Mouse (Mus musculus) common myeloid progenitor, adult 5-6 weeks (primary cell): ENCODE data around the gene Tm7sf2. TPM values are rescaled to one million over a fixed set of nuclear protein-coding genes. Genes with fewer than 3 reads are reported as not detected.

Experiments used
- ATAC-seq: replicated peaks from 2 replicates; pipeline ENCODE4 v1.8.0; 2016; ENCODE audit warnings: low read depth, mild to moderate bottlenecking, moderate TSS enrichment, inconsistent platforms; ENCODE audit not compliant: poor library complexity, severe bottlenecking
- total RNA-seq: library from RNA; stranded (forward); fragments of 200-1000, 187-1606 nt; gene quantifications from 2 replicates; pipeline ENCODE4 v1.2.3, GENCODE M21; 2017

The Tm7sf2 gene
- total RNA-seq, 1 experiment from 2014 or later: 5.9 TPM

DNA sequence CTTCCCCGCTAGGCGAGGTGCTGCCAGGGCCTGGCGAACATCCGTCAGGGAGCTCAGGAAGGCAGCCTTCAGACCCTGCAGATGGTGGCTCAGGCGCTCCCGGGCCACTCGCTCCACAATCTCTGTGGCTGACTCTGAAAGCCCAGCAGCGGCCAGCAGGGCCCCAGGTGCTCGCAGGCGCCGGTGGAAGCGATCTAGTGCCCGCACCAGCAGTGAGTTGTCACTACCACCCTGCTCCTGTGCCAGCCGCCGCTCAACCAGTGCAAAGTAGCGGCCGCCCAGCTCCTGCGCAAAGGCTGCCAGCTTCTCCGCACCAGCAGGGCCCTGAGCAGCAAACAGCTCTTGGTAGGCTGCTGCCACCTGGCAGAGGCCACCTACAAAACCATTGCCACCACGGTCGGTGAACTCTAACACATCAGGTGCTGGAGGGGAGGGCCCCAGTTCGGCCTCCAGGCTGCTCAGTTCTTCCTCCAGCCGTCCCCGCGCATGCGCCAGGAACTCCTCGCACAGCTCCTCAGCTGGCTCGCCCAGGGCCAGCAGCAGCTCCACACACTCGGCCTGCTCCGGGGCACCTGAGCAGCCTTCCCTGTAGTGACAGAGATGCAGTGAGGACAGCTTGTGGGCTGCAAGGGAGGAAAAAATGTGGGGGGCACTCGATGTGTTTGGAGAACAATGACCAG lies 2.5 kb upstream of the Tm7sf2 start:
- ATAC-seq: no peak

DNA sequence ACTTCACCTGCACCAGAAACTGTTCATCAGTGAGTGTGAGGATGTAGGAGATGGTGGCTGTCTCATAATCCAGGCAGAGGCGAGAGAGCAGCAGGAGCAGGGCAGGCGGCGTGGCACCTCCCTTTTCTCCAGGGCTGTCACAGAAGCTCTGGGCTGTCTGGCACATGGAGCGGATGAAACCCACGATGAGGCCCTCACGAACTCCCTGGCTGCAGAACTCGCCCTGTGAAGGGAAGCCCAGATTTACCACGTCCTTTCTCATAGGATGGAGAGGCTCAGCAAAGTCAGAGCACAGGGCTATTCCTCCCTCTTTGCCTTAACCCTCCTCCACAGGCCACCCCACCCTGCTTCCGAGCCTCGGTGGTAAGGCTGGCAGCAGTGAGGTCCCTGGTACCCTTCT lies 1.7 kb upstream of the Tm7sf2 start:
- no peak for ATAC-seq

DNA sequence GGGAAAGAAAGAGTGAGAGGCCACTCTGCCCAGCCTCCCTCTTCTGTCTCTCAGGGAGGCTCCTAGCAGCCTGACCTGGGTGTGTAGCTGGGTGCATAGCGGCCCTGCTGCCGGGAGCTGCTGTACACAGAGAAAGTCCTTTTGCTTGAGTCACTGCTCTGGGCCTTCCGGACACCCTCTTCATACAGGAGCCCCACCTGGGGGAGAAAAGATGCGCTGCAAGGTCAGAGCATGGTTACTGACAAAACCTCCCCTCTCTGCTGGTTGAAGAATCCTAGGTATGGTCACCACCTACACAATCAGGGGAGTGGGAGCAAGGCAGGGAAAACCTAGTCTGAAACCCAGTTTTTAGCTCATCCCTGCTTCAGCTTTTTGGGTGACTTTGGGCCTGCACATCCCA lies 778 bp upstream of the Tm7sf2 start:
- no peak for ATAC-seq

DNA sequence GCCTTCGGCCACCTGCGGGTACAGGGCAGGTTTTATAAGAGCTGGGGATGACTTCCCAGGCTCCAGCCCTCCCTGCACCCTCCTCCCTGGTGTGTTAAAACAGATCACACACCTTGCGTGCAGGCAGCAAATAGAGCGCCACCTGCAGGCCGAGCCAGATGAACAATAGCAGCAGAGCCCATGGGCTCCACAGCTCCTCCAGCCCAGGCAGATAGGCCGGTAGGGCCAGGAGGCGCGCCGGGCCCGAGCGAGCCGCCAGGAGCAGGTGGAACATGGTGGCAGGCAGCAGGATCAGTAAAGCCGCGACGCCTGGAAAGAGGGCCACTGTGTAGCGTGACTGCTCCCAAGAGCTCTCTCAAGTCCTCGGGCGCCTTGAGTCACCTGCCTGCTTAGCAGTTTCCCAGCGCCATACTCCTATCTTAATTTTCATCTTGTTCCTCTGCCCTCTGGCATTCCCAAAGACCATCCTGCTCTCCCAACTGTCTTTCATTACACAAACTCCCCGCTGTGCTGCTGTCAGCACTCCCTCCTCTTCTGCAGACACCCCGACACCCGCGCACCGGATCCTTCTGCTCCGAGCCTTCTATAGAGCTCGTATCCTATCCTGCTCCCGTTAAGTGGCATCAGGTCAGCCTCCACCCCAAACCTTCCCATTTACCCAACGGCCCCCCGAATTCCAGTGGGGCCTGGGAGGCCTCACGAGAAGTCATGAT lies 1.0 kb downstream of the Tm7sf2 start:
- ATAC-seq: peak; percentile 68

DNA sequence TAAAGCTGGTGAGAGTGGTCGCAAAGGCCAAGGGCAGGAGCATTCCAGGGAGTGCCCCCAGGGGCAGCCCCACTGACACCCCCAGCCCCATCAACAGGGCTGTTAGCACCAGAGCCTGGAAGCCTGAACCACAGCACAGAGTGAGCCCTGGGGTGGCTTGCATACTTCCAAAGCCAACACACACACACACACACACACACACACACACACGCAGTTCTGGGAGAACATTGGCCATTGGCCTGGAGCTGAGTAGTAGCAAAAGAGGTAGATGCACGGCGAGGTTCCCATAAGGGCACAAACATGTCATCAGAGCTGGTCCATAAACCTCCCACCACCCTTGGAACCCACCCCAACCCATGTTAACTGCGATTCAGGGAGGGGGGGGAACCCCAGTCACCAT lies 1.6 kb downstream of the Tm7sf2 start:
- no peak for ATAC-seq

DNA sequence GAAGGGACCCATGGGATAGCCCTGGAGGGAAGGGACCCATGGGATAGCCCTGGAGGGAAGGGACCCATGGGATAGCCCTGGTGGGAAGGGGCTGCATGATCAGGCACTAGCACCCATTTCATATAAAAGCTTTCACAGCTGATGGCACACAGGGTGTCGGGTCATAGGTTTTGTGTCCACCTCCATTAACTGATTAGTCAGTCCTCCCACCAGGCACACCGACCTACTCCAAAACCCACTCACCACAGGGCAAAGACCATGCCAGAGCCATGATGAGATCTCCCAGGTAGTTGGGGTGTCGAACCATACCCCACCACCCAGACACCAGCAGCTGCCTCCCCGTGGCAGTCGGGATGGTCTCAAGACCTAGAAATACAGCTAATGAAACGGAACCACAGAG lies 5.1 kb downstream of the Tm7sf2 start:
- no peak for ATAC-seq

DNA sequence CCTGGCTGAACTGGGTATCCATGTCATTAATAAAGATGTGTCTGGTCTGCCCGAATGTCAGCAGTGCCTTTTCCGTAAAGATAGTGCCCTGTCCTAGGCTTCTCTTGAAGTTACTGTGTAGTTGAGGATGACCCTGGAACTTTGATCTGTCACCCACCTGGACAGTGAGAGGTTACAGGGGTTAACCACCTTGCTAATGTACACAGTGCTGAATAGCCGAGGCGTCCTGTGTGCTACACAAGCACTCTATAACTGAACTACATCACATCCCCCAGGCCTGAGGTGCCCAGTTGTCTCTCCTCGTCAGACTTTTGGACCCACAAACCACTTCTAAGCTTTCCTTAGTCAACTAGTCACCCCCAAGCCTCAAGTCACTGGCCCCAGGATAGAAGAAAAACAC lies 5.8 kb downstream of the Tm7sf2 start:
- ATAC-seq: no peak

DNA sequence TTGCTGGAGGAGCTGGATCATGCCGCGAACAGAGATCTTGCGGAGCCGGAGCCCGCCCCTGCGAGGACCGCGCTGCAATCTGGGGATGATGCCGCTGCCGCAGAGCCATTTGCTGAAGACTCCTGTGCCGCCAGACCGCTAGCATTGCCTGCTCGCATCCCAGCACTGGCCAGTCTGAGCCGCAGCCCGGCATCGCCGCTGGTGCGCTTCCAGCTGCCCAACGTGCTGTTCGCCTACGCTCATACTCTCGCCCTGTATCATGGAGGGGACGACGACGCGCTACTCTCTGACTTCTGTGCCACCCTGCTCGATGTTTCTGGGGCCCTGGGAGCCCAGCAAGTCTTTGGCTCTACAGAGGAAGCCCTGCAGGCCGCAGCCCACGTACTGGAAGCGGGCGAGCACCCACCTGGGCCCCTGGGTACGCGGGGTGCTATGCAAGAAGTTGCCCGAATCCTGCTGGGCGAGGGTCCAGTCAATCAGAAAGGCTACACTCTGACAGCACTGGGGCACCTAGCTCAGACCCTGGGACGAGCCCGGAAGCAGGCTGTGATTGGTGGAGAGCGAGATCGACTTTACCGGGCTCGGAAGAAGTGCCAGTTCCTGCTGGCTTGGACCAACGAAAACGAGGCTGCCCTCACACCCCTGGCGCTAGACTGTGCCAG lies 6.4 kb downstream of the Tm7sf2 start:
- peak; percentile 46 for ATAC-seq

DNA sequence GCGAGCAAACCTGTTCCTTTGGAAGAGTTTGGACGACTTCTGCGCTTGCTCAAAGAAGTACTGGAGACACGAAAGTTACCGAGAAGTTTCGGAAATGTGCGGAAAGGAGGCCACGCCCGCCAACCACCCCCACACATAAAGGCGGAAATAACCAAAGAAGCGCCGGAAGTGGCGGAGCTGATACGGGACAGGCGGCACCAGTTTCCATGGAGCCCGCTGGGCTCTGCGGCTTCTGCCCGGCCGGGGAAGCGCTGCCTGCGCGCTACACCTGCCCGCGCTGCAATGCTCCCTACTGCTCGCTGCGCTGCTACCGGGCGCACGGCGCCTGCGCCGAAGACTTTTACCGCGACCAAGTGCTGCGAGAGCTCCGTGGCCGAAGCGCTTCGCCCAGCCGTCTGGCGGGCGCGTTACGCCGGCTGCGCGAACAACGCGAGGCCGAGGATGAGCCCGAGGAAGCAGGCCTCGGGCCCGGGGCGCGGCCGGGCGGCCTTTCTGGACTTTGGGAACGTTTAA lies 7.1 kb downstream of the Tm7sf2 start, which contains the start of gene Znhit2:
TSS of gene Znhit2 (plus strand) at position 172 of the 513 bp plus-strand sequence.
- ATAC-seq: peak; percentile 74

DNA sequence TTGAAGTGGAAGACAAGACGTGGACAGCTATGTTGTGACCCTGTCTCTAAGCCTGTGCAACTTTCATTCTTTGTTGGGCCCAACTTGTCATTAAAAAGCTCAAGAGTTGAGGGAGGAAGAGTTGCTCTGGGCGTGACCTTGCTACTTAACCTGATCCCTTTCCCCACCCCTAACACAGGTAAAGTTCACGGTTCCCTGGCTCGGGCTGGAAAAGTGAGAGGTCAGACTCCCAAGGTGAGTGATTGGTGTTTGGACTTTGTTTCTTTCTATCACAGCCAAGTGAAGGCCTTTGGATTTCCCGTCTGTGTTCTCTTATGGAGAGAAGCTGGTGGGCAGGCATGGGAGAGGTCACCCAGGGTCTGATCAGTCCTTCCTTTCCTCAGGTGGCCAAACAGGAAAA lies 9.2 kb downstream of the Tm7sf2 start:
- no peak for ATAC-seq

DNA sequence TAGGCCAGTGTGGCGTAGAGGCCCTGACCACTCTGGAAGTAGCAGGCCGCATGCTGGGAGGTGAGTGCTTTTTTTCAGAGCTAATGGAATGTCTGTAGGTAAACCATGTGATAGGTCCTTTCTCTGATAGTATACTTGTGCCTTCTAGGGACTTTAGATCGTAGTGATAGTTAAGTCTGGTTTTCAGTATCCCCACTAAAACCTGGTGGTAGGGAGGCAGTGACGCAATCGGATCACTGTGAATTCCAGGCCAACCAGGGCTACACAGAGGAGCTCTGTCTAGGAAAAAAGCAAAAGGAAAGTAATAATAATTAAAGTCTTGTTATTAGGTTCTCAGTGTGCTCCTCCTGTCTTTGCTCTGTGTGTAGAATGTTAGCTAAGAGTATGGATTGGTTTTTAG lies 9.7 kb downstream of the Tm7sf2 start:
- ATAC-seq: no peak

DNA sequence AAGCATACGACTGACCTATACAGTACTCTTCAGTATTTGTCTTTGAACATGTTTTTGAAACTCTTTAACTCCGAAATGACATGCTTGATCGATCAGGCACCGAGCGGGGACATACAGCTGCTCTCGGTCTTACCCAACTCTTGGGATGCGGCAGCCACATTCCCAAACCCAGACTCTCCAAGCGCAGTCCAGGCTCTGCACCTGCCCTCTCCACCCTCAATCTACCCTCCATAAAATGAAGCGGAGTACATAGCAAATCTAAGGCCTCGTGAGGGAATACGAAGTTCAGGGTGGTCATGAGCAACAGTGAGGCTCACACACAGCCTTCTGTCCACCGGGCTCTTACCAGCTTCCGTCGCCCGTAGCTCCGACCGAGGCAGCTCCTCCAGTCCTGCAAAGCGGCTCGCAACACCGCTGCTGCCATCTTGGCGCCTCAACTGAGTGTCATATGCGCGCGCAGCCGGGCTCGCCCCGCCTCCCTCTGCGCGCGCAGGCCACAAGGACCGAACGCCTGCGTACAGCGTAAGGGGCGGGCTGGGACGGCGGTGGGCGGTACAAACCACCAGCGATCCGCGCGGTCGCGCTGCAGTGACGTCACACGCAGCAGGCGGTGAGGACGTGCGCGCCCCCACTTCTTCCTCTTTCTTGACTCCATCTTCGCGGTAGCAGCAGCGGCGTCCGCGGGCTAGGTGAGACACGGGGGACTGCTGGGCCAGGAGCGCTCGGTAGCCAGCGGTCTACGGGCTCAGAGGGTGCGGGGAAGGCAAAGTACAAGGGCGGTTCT lies 10.7 kb downstream of the Tm7sf2 start, which contains the start of the genes Mrpl49 and Fau:
TSS of gene Mrpl49 (minus strand) at position 473 of the 784 bp plus-strand sequence.
TSS of gene Fau (plus strand) at position 532 of the 784 bp plus-strand sequence.
- ATAC-seq: peak; percentile 76

DNA sequence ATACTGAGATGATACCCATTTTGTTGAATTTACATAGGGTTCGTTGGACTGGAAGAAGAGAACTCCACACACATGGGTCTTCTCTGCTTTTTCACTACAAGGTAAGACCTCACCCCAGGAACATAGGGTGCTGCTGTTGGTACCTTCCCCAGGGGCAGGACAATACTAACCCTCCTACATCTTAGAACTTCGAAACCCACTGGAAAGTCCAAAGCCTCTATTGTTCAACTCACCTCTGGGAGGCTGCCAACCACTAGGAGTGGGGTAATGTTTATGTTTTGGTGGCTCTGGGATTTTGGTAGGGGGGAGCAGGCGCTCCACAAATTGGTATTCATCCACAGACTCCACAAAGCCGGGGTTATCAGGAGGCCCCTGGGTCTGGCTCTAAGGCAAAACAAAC lies 11.5 kb downstream of the Tm7sf2 start:
- no peak for ATAC-seq

DNA sequence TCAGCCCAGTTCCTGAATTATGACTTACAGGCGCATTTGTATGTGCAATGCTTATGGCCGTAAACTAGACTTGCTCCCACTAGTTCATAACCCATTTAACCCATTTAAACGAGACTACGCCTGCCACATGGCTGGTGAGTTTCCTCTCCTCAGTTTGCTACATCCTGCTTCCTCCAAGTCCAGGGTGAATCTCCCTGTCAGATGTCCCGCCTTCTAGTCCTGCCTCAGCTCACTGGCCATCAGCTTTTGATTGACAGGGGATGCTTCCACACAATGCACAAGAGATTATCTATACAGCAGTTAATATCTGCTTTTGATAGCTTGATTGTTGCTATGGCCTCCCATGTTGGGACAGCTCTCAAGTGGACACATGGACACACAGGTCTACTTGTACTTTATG lies 13.9 kb downstream of the Tm7sf2 start:
- ATAC-seq: no peak

DNA sequence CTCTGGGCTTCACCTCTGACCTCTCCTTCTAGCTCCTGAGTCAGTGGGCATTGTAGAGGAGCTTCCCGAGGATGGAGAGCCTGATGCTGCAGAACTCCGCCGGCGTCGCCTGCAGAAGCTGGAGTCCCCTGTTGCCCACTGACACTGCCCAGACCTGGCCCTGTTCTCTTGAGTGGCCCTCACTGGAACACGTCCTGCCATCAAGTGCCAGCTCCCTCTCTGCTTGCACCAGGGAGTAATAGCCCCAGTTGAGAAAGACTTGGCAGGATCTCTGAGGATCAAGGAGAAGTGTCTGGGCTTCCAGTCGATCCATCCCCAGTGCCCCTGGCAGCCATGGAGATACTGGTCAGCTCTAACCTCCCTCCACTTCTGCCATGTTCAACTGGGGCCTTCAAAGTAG lies 15.7 kb downstream of the Tm7sf2 start:
- no peak for ATAC-seq

DNA sequence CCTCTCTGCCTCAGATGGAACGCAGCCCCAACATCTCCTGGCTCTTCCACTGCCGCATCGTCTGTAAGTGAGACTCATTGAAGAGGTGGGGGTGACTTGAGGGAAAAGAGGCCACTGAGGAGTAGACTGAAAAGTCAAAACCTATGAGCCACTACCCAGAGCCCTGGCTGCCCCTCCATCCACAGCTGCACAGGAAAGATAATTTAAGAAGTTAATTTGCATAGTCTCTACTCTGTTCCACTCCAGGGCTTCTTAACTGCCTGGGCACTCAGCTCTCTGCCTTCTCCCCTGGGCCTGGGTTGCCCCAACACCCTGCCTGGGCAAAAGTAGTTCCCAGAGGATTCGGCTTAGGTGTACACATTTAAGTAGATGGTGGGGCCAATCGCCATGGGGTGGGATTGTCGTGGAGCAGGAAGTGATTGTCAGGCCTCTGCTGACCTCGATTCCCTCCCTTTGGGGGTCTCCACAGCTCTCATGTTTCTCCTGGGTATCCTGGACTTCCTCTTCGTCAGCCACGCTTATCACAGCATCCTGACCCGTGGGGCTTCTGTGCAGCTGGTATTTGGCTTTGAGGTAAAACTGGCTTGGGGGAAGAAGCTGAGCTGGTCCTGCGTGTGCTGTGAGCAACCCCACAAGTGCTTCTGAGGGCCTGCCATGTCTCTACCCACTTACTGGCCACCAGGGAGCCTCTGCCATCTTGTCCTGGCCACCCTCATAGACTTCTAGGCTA lies 19.3 kb downstream of the Tm7sf2 start:
- ATAC-seq: no peak

DNA sequence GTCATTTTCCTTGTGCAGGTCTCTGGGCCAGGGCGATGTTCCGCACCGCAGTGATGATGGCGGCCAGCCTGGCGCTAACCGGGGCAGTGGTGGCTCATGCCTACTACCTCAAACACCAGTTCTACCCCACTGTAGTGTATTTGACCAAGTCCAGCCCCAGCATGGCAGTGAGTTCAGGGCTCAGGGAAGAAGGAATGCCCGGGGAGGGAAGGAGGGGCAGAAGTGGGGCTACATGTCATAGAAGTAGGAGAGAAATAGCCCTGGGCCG lies 20.3 kb downstream of the Tm7sf2 start:
- no peak for ATAC-seq

DNA sequence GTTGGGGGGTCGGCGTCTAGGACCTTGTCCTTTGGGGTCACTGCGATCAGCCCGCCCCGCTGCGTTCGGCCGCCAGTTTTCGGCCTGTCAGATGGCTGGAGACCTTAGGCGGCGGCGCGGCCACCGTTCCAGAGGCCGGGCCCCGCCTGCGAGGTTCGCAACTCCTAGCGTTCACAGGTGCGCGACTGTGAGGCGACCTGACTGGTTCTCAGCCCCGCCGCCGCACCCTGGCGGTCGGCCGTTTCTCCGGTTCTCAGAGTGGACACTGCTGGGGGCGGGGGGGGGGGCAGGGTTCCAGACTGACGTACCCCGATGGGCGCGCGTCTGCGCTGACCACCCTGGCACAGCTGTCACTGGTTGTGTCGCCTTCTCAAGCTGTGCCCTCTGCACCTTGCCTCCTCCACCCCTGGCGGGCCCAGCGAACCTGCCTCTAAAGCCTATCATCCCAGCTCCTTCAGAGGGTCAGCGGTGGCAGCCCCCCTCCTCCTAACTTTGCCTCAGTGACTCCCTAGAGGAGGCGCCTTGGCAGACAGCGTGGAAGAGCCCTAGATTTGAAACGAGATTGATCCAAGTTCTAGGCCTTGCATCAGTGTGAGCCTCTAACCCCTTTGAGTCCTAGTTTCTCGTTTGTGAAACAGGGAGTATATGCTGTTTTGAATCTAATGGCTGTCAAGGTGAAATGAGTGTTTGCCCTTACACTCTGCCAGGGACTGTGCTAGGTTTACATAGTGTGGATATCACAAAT lies 20.8 kb downstream of the Tm7sf2 start:
- no peak for ATAC-seq
